Mouse (Mus musculus) C2C12 (cell line): ENCODE results near the gene E2f2.

Source experiments
- CEBPB ChIP-seq: IDR thresholded peaks from one replicate; pipeline ENCODE4 v1.6.1; 2011; ENCODE audit warnings: low read depth, mild to moderate bottlenecking, control low read depth, moderate library complexity
- CTCF ChIP-seq: IDR thresholded peaks from one replicate; pipeline ENCODE4 v1.5.1; 2011; ENCODE audit not compliant: control insufficient read depth, insufficient read depth, insufficient read length
- MAX ChIP-seq: IDR thresholded peaks from one replicate; pipeline ENCODE4 v1.6.1; 2011; ENCODE audit warnings: mild to moderate bottlenecking, control low read depth
- MYOD1 ChIP-seq: IDR thresholded peaks from one replicate; pipeline ENCODE4 v1.6.1; 2011; ENCODE audit warnings: low read depth; ENCODE audit not compliant: control insufficient read depth, insufficient read length
- MYOG ChIP-seq: IDR thresholded peaks from one replicate; pipeline ENCODE4 v1.6.1; 2011; ENCODE audit not compliant: control insufficient read depth, insufficient read length; ENCODE audit errors: extremely low read depth
- USF1 ChIP-seq: IDR thresholded peaks from one replicate; pipeline ENCODE4 v1.6.1; 2011; ENCODE audit warnings: low read depth, mild to moderate bottlenecking, control low read depth, moderate library complexity

DNA sequence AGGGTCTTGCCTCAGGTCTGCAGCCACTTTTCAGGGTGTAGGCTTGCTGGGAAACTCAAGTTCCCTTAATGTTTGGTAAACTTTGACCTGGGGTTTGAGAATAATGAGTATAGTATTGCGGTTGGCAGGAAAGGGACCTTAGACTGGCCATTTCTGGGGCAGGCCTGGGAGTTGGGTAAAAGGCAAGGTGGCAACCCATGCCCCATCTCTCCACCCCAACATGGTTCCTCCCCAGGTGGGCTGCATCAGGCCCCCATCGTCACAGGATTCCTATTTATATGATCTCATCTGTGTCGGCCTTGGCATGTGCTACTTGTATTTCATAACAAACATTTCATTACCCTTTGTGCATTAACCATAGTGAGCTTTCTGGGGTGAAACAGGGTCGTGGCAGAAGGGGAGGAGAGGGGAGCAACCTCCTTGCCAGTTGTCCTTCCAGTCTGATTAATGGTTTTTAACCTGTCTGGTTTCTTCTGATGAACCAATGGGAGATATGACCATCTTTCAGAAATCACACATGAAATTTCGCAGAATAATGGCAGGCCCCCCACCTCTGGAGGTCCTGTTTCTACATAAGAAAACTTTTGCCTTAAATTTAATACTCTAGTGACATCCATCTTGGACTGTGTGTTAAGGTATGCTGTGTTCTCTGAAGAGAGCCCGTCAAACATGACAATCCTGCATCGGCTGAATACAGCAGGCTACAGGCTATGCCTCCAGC lies 26.0 kb upstream of the E2f2 start:
- no peak for TF ChIP-seq CTCF
- TF ChIP-seq USF1: no peak
- no peak for TF ChIP-seq CEBPB
- no peak for TF ChIP-seq MYOG
- no peak for TF ChIP-seq MAX
- TF ChIP-seq MYOD1: no peak
